In the genomic region with DNA sequence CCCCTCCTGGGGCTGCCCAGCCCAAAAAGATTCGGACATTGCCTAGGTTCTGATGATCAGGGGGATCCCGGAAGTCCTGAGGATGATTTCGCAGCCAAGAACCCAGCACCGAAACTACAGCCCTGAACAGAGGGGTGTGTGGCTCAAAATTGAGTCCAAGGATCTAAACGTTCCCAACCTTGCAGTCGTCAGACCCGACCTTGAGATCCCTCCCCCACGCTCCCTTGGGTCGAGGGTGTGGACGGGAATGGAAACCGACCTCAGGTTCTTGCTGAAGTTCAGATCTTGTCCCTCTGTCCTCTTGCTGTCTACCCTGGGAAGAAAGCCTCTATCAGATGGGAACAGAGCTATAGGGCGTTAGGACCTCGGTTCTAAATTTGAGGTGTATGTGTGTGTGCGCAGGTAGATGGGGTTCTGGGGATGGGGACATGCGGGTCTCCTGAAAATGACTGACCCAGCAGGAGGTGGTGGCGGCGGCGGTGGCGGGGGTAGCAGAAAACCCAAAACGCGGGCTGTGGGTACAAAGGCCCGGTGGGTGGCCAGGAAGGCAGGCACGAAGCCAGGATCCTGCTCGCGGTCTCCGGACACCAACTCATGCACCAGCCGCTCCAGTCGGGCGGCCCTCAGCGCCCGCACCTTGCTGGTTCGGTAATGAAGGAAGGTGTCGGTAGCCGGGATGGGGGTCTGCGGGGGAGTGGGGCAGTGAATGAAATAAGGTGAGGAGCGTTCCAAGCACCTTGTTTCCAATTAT, we compare ENCODE assay signal across 9 mouse cellular contexts. TPM values are rescaled to one million over a fixed set of nuclear protein-coding genes. Genes with fewer than 3 reads are reported as not detected.
DNase-seq lines count a peak whose midpoint lies in the region; ATAC-seq and TF ChIP-seq lines count a peak whose summit lies in the region.
"Had no signal": no experiment of that assay in that cellular context is flagged by ENCODE, and none has a peak within 500 bp of the region (broad histone marks: within the 10 kb centered on the region; RNA-seq: fewer than 3 reads in every experiment).

No protein-coding gene starts in this region.

- no peak for ATAC-seq in heart, postnatal 0 days (ENCODE audit: insufficient read depth, low read depth)
- ATAC-seq in neural tube, embryonic 12.5 days (ENCODE audit: low FRiP score, low read depth): no peak
- ATAC-seq in megakaryocyte, adult 5-6 weeks (ENCODE audit: poor library complexity, severe bottlenecking): no peak

- H3K4me3 ChIP-seq in heart, postnatal 0 days (ENCODE audit: low read depth, low read length): 0 out of 2 replicates have a peak overlapping the region, but pooled peaks have one; percentile 57
- peak overlapping the region; percentile 66 for H3K4me3 ChIP-seq in embryonic facial prominence, embryonic 10.5 days
- peak overlapping the region; percentile 92 for H3K4me3 ChIP-seq in kidney, adult 2 months (ENCODE audit: insufficient read depth, low read depth, low read length)
- peak overlapping the region; percentile 34; the same call in 1 of the 2 replicates for H3K4me3 ChIP-seq in neural tube, embryonic 12.5 days

- H3K9ac ChIP-seq in heart, postnatal 0 days (replicated peaks; ENCODE audit: low read depth, low read length): no peak overlapping the region
- no peak overlapping the region for H3K9ac ChIP-seq in neural tube, embryonic 12.5 days

- H3K9me3 ChIP-seq in heart, postnatal 0 days (replicated peaks; ENCODE audit: control insufficient read depth, low read length): no peaks in the 10 kb centered on the region
- H3K9me3 ChIP-seq in embryonic facial prominence, embryonic 10.5 days: no peaks in the 10 kb centered on the region
- no peaks in the 10 kb centered on the region for H3K9me3 ChIP-seq in neural tube, embryonic 12.5 days
- H3K9me3 ChIP-seq: G1E had no signal

- no peak overlapping the region for H3K27ac ChIP-seq in heart, postnatal 0 days (ENCODE audit: low read depth)
- H3K27ac ChIP-seq in embryonic facial prominence, embryonic 10.5 days (replicated peaks): no peak overlapping the region
- peak overlapping the region; percentile 41 for H3K27ac ChIP-seq in kidney, adult 2 months (ENCODE audit: insufficient read depth, low read depth, low read length)
- no peak overlapping the region for H3K27ac ChIP-seq in neural tube, embryonic 12.5 days

- no peaks in the 10 kb centered on the region for H3K36me3 ChIP-seq in heart, postnatal 0 days (replicated peaks; ENCODE audit: control insufficient read depth, insufficient read depth, low read length)
- no peaks in the 10 kb centered on the region for H3K36me3 ChIP-seq in embryonic facial prominence, embryonic 10.5 days (replicated peaks)
- H3K36me3 ChIP-seq in kidney, adult 2 months (ENCODE audit: control insufficient read depth, insufficient read depth, low read length): no peaks in the 10 kb centered on the region
- no peaks in the 10 kb centered on the region for H3K36me3 ChIP-seq in neural tube, embryonic 12.5 days
- H3K36me3 ChIP-seq: G1E had no signal

- TF ChIP-seq CTCF in heart, postnatal 0 days (IDR thresholded peaks at IDR 0.05; ENCODE audit: low read depth): no peak
- TF ChIP-seq CTCF in kidney, adult 2 months (conservative IDR thresholded peaks at IDR 0.05; ENCODE audit: insufficient read depth, insufficient read length, low read depth, low read length): no peak

- no peak for TF ChIP-seq EP300 in heart, postnatal 0 days (IDR thresholded peaks at IDR 0.05; ENCODE audit: low read depth)

- no peak for TF ChIP-seq POLR2A in kidney, adult 2 months (IDR thresholded peaks at IDR 0.05; ENCODE audit: low read depth, low read length)

- H3K4me1 ChIP-seq in heart, postnatal 0 days (ENCODE audit: control insufficient read depth, insufficient read depth): peaks cover 19% of the 10 kb centered on the region
- H3K4me1 ChIP-seq in embryonic facial prominence, embryonic 10.5 days: peaks cover 28% of the 10 kb centered on the region
- peaks cover 7% of the 10 kb centered on the region for H3K4me1 ChIP-seq in kidney, adult 2 months (ENCODE audit: control insufficient read depth, insufficient read depth, low read length)
- H3K4me1 ChIP-seq in neural tube, embryonic 12.5 days: peaks cover 22% of the 10 kb centered on the region

- DNase-seq in heart, postnatal 0 days (ENCODE audit: low spot score): no peak
- DNase-seq in heart, postnatal 4 days: no peak
- no peak for DNase-seq in embryonic facial prominence, embryonic 10.5 days (ENCODE audit: low spot score)
- peak; percentile 19 for DNase-seq in kidney, adult 2 months
- no peak for DNase-seq in layer of hippocampus, postnatal 36 days
- DNase-seq in ovary, postnatal 14 days (ENCODE audit: low spot score): no peak

- peak overlapping the region; percentile 86; the same call in 1 of the 2 replicates for H3K4me2 ChIP-seq in heart, postnatal 0 days (ENCODE audit: low read depth, low read length)
- peak overlapping the region; percentile 71 for H3K4me2 ChIP-seq in neural tube, embryonic 12.5 days (replicated peaks)

- WGBS in heart, postnatal 0 days: 7% methylated on average over 36 of the region's 36 CpGs
- 7% methylated on average over 36 of the region's 36 CpGs for WGBS in embryonic facial prominence, embryonic 10.5 days
- 36% methylated on average over 36 of the region's 36 CpGs for WGBS in kidney, adult 2 months
- WGBS in neural tube, embryonic 12.5 days: 7% methylated on average over 36 of the region's 36 CpGs

- H3K27me3 ChIP-seq in heart, postnatal 0 days (ENCODE audit: control insufficient read depth, insufficient read depth, low read length): peaks cover 77% of the 10 kb centered on the region
- H3K27me3 ChIP-seq in embryonic facial prominence, embryonic 10.5 days (replicated peaks; ENCODE audit: low read depth, poor library complexity, severe bottlenecking): peaks cover 98% of the 10 kb centered on the region
- no peaks in the 10 kb centered on the region for H3K27me3 ChIP-seq in kidney, adult 2 months (replicated peaks; ENCODE audit: control insufficient read depth, insufficient read depth, low read length)
- peaks cover 67% of the 10 kb centered on the region for H3K27me3 ChIP-seq in neural tube, embryonic 12.5 days (replicated peaks)

RNA-seq across cellular contexts. Expression of gene Rgl3, which starts 1.5 kb away (rescaled TPM):
- 0.39 and 11.4 TPM in 2 replicates for total RNA-seq in heart, postnatal 0 days (2014; rRNA removed; ENCODE audit: low replicate concordance)
- 0.63 and 0.75 TPM in 2 replicates for polyA plus RNA-seq in heart, postnatal 0 days (2015; fragmentation: Nextera tagmentation; extraction: Ambion mirVana)
- under 1 TPM; 0.71 to 0.97 TPM for total RNA-seq in heart, postnatal 4 days (2021)
- 4.0 and 5.6 TPM in 2 replicates for polyA plus RNA-seq in embryonic facial prominence, embryonic 10.5 days (2016; fragmentation: Nextera tagmentation; extraction: Ambion mirVana)
- polyA plus RNA-seq in kidney, adult 2 months (2012; rRNA removed): 88.2 and 111 TPM in 2 replicates
- polyA plus RNA-seq in neural tube, embryonic 12.5 days (2016; fragmentation: Nextera tagmentation; extraction: Ambion mirVana): 2.0 and 2.8 TPM in 2 replicates
- 1 to 10 TPM; 1.7 to 1.9 TPM for total RNA-seq in layer of hippocampus, postnatal 36 days (2021)
- not detected in 2 replicates for total RNA-seq in megakaryocyte, adult 5-6 weeks (2015)
- not detected in 2 replicates for total RNA-seq in megakaryocyte, adult 5-6 weeks (2017)
- polyA plus RNA-seq: G1E had no signal

RNA-seq across cellular contexts. Expression of gene Ccdc151, which starts 14.7 kb away (rescaled TPM):
- 0.15 TPM in 1 of 2 replicates, not detected in the other for total RNA-seq in heart, postnatal 0 days (2014; rRNA removed; ENCODE audit: low replicate concordance)
- polyA plus RNA-seq in heart, postnatal 0 days (2015; fragmentation: Nextera tagmentation; extraction: Ambion mirVana): 0.12 and 0.18 TPM in 2 replicates
- not detected for total RNA-seq in heart, postnatal 4 days (2021)
- 3.8 and 4.0 TPM in 2 replicates for polyA plus RNA-seq in embryonic facial prominence, embryonic 10.5 days (2016; fragmentation: Nextera tagmentation; extraction: Ambion mirVana)
- 2.5 and 2.9 TPM in 2 replicates for polyA plus RNA-seq in kidney, adult 2 months (2012; rRNA removed)
- polyA plus RNA-seq in neural tube, embryonic 12.5 days (2016; fragmentation: Nextera tagmentation; extraction: Ambion mirVana): 2.7 and 3.6 TPM in 2 replicates
- total RNA-seq in layer of hippocampus, postnatal 36 days (2021): 1 to 10 TPM; 9.5 to 9.9 TPM
- not detected in 2 replicates for total RNA-seq in megakaryocyte, adult 5-6 weeks (2015)
- total RNA-seq in megakaryocyte, adult 5-6 weeks (2017): not detected in 2 replicates

RNA-seq across cellular contexts. Expression of gene Prkcsh, which starts 14.8 kb away (rescaled TPM):
- 49.0 and 58.2 TPM in 2 replicates for total RNA-seq in heart, postnatal 0 days (2014; rRNA removed; ENCODE audit: low replicate concordance)
- 33.7 and 34.6 TPM in 2 replicates for polyA plus RNA-seq in heart, postnatal 0 days (2015; fragmentation: Nextera tagmentation; extraction: Ambion mirVana)
- 10 to 100 TPM; 69.8 to 73.7 TPM for total RNA-seq in heart, postnatal 4 days (2021)
- polyA plus RNA-seq in embryonic facial prominence, embryonic 10.5 days (2016; fragmentation: Nextera tagmentation; extraction: Ambion mirVana): 107 and 115 TPM in 2 replicates
- 94.9 and 103 TPM in 2 replicates for polyA plus RNA-seq in kidney, adult 2 months (2012; rRNA removed)
- 104 and 109 TPM in 2 replicates for polyA plus RNA-seq in neural tube, embryonic 12.5 days (2016; fragmentation: Nextera tagmentation; extraction: Ambion mirVana)
- total RNA-seq in layer of hippocampus, postnatal 36 days (2021): 100 to 1,000 TPM; 110 to 114 TPM
- 25.4 and 28.8 TPM in 2 replicates for total RNA-seq in megakaryocyte, adult 5-6 weeks (2015)
- 70.7 and 76.5 TPM in 2 replicates for total RNA-seq in megakaryocyte, adult 5-6 weeks (2017)

RNA-seq across cellular contexts. Expression of gene Epor, which starts 24.5 kb away (rescaled TPM):
- 0.27 and 2.8 TPM in 2 replicates for total RNA-seq in heart, postnatal 0 days (2014; rRNA removed; ENCODE audit: low replicate concordance)
- 2.6 and 3.4 TPM in 2 replicates for polyA plus RNA-seq in heart, postnatal 0 days (2015; fragmentation: Nextera tagmentation; extraction: Ambion mirVana)
- 1 to 10 TPM; 1.7 to 2.1 TPM for total RNA-seq in heart, postnatal 4 days (2021)
- 7.9 and 8.6 TPM in 2 replicates for polyA plus RNA-seq in embryonic facial prominence, embryonic 10.5 days (2016; fragmentation: Nextera tagmentation; extraction: Ambion mirVana)
- polyA plus RNA-seq in kidney, adult 2 months (2012; rRNA removed): 14.0 and 16.7 TPM in 2 replicates
- polyA plus RNA-seq in neural tube, embryonic 12.5 days (2016; fragmentation: Nextera tagmentation; extraction: Ambion mirVana): 3.5 and 4.0 TPM in 2 replicates
- 10 to 100 TPM in 1 of 2 experiments, 1 to 10 TPM in 1; 9.1 to 10.6 TPM for total RNA-seq in layer of hippocampus, postnatal 36 days (2021)
- 0.45 and 0.84 TPM in 2 replicates for total RNA-seq in megakaryocyte, adult 5-6 weeks (2015)
- total RNA-seq in megakaryocyte, adult 5-6 weeks (2017): 0.28 and 1.2 TPM in 2 replicates

RNA-seq across cellular contexts. Expression of gene Swsap1, which starts 32.2 kb away (rescaled TPM):
- total RNA-seq in heart, postnatal 0 days (2014; rRNA removed; ENCODE audit: low replicate concordance): 14.3 and 19.5 TPM in 2 replicates
- 4.6 and 5.1 TPM in 2 replicates for polyA plus RNA-seq in heart, postnatal 0 days (2015; fragmentation: Nextera tagmentation; extraction: Ambion mirVana)
- 1 to 10 TPM; 8.8 to 9.0 TPM for total RNA-seq in heart, postnatal 4 days (2021)
- polyA plus RNA-seq in embryonic facial prominence, embryonic 10.5 days (2016; fragmentation: Nextera tagmentation; extraction: Ambion mirVana): 7.1 and 8.0 TPM in 2 replicates
- 10.5 and 10.9 TPM in 2 replicates for polyA plus RNA-seq in kidney, adult 2 months (2012; rRNA removed)
- polyA plus RNA-seq in neural tube, embryonic 12.5 days (2016; fragmentation: Nextera tagmentation; extraction: Ambion mirVana): 8.1 and 9.7 TPM in 2 replicates
- 10 to 100 TPM; 14.7 to 15.9 TPM for total RNA-seq in layer of hippocampus, postnatal 36 days (2021)
- 3.7 and 4.3 TPM in 2 replicates for total RNA-seq in megakaryocyte, adult 5-6 weeks (2015)
- 6.5 and 6.6 TPM in 2 replicates for total RNA-seq in megakaryocyte, adult 5-6 weeks (2017)

Comparison
In these comparisons a context has a peak if more than half of its experiments do, and no peak if none do; other contexts are left out.
1. H3K4me3 ChIP-seq: peak in every context shown above with its lines; median percentile 92 in kidney, adult 2 months; 66 in embryonic facial prominence, embryonic 10.5 days; 57 in heart, postnatal 0 days; 34 in neural tube, embryonic 12.5 days.